Mouse (Mus musculus) intestine, postnatal 0 days (tissue): ENCODE measurements at regions not wholly inside any gene's neighbourhood (a gene's known extent, or its start where the extent isn't known, plus 50 kb on each side); places are given as distances from the start of the nearest gene placed in this dataset.

ENCODE experiments used
- ATAC-seq: fragments of 200-750 bp; cut with Nextera tagmentation; 2 replicates; pipeline ENCODE4 v1.8.0; 2017; ENCODE audit warnings: mild to moderate bottlenecking, moderate TSS enrichment, moderate library complexity
- H3K27ac ChIP-seq: fragments of 300-500 bp; sonication (generic); 2 replicates; pipeline ENCODE4 v1.5.1; 2014; ENCODE audit warnings: mild to moderate bottlenecking, low read depth, low read length, moderate library complexity
- H3K27me3 ChIP-seq: fragments of 300-500 bp; sonication (generic); replicated peaks from 2 replicates; pipeline ENCODE4 v1.6.1; 2014; ENCODE audit warnings: low read length, mixed read lengths; ENCODE audit not compliant: control insufficient read depth, insufficient read depth
- H3K36me3 ChIP-seq: fragments of 300-500 bp; sonication (generic); 2 replicates; pipeline ENCODE4 v1.6.1; 2014; ENCODE audit warnings: mild to moderate bottlenecking, moderate library complexity; ENCODE audit not compliant: control insufficient read depth, insufficient read depth
- H3K4me1 ChIP-seq: fragments of 300-500 bp; sonication (generic); replicated peaks from 2 replicates; pipeline ENCODE4 v1.6.1; 2014; ENCODE audit warnings: antibody characterized with exemption, low read length, mixed read lengths; ENCODE audit not compliant: control insufficient read depth, insufficient read depth
- H3K4me2 ChIP-seq: fragments of 300-500 bp; sonication (generic); replicated peaks from 2 replicates; pipeline ENCODE4 v1.6.1; 2014; ENCODE audit warnings: low read depth, mild to moderate bottlenecking, moderate library complexity
- H3K4me3 ChIP-seq: fragments of 300-500 bp; sonication (generic); 2 replicates; pipeline ENCODE4 v1.5.1; 2014; ENCODE audit warnings: low read depth, low read length
- H3K9ac ChIP-seq: fragments of 300-500 bp; sonication (generic); 2 replicates; pipeline ENCODE4 v1.6.1; 2014; ENCODE audit warnings: mild to moderate bottlenecking, low read depth, low read length
- H3K9me3 ChIP-seq: fragments of 300-500 bp; sonication (generic); 2 replicates; pipeline ENCODE4 v1.6.1; 2016; ENCODE audit warnings: mixed run types; ENCODE audit not compliant: control insufficient read depth
- CTCF ChIP-seq: sonication (generic); IDR thresholded peaks from 2 replicates; pipeline ENCODE4 v1.5.1; 2016; ENCODE audit warnings: low read depth, mild to moderate bottlenecking, control low read depth, antibody characterized with exemption, moderate library complexity
- WGBS: fragments of 180-500 bp; shearing (Covaris S2); extraction: QIAGEN DNeasy Blood & Tissue Kit; methylation state at CpG from one replicate; pipeline ENCODE4 v1.1.7; 2014; 5-methylcytosine and 5-hydroxymethylcytosine counted together

- Histone ChIP-seq H3K27me3 (no peaks in the 10 kb centered on the region), H3K4me3 (no peak overlapping the region), H3K36me3 (no peaks in the 10 kb centered on the region), H3K27ac (no peak overlapping the region), H3K4me2 (no peak overlapping the region), H3K4me1 (no peaks in the 10 kb centered on the region), H3K9me3 (no peaks in the 10 kb centered on the region), H3K9ac (no peak overlapping the region)
- WGBS, result 73% methylated on average over 10 of the region's 10 CpGs
- TF ChIP-seq CTCF, result no peak
- ATAC-seq, result no peak
These were observed 109.0 kb upstream of the Itga1 start for GRCm38 (mm10) chr13:115210643-115211208.

- no peaks in the 10 kb centered on the region for H3K4me1 ChIP-seq
- no peaks in the 10 kb centered on the region for H3K27me3 ChIP-seq
- no peak overlapping the region for H3K4me2 ChIP-seq
- no peaks in the 10 kb centered on the region for H3K36me3 ChIP-seq
- H3K9ac ChIP-seq, result no peak overlapping the region
- 87% methylated on average over 3 of the region's 3 CpGs for WGBS
- no peak for ATAC-seq
- no peak overlapping the region for H3K27ac ChIP-seq
- H3K9me3 ChIP-seq, result no peaks in the 10 kb centered on the region
- TF ChIP-seq CTCF, result no peak
- no peak overlapping the region for H3K4me3 ChIP-seq
These were observed 107.8 kb upstream of the Itga1 start for GRCm38 (mm10) chr13:115209402-115210192.

GRCm38 (mm10) chr13:115206723-115207122 lies 105.0 kb upstream of the Itga1 start:
- ATAC-seq, result no peak
- 74% methylated on average over 7 of the region's 7 CpGs for WGBS
- no peaks in the 10 kb centered on the region for H3K4me1 ChIP-seq
- no peaks in the 10 kb centered on the region for H3K36me3 ChIP-seq
- no peak overlapping the region for H3K4me3 ChIP-seq
- H3K9ac ChIP-seq, result no peak overlapping the region
- H3K27me3 ChIP-seq, result no peaks in the 10 kb centered on the region
- H3K9me3 ChIP-seq, result no peaks in the 10 kb centered on the region
- H3K27ac ChIP-seq, result no peak overlapping the region
- TF ChIP-seq CTCF, result no peak
- no peak overlapping the region for H3K4me2 ChIP-seq

GRCm38 (mm10) chr13:115199166-115199565 lies 97.4 kb upstream of the Itga1 start:
- ATAC-seq, result no peak
- Histone ChIP-seq H3K4me2 (no peak overlapping the region), H3K4me3 (no peak overlapping the region), H3K36me3 (no peaks in the 10 kb centered on the region), H3K4me1 (no peaks in the 10 kb centered on the region; the same call in 1 of the 2 replicates), H3K9ac (no peak overlapping the region), H3K27me3 (no peaks in the 10 kb centered on the region), H3K9me3 (no peaks in the 10 kb centered on the region), H3K27ac (no peak overlapping the region)
- TF ChIP-seq CTCF, result no peak
- 43% methylated on average over 3 of the region's 3 CpGs for WGBS

- no peak for TF ChIP-seq CTCF
- H3K4me2 ChIP-seq, result no peak overlapping the region
- no peak for ATAC-seq
- 53% methylated on average over 2 of the region's 2 CpGs for WGBS
- H3K36me3 ChIP-seq, result no peaks in the 10 kb centered on the region
- H3K4me3 ChIP-seq, result no peak overlapping the region
- no peaks in the 10 kb centered on the region for H3K27me3 ChIP-seq
- no peak overlapping the region for H3K27ac ChIP-seq
- no peaks in the 10 kb centered on the region for H3K9me3 ChIP-seq
- no peak overlapping the region for H3K9ac ChIP-seq
- H3K4me1 ChIP-seq, result no peaks in the 10 kb centered on the region
These were observed 86.3 kb upstream of the Itga1 start for GRCm38 (mm10) chr13:115188066-115188465.

- Histone ChIP-seq H3K27ac (no peak overlapping the region), H3K4me1 (no peaks in the 10 kb centered on the region), H3K36me3 (no peaks in the 10 kb centered on the region), H3K4me2 (no peak overlapping the region), H3K27me3 (no peaks in the 10 kb centered on the region), H3K9me3 (no peaks in the 10 kb centered on the region), H3K4me3 (no peak overlapping the region), H3K9ac (no peak overlapping the region)
- 79% methylated on average over 3 of the region's 3 CpGs for WGBS
- ATAC-seq, result no peak
- no peak for TF ChIP-seq CTCF
These were observed 85.6 kb upstream of the Itga1 start for GRCm38 (mm10) chr13:115187356-115187755.
